Mouse (Mus musculus) MEL (cell line): Measurements from ENCODE around the gene H13.

Experiments used
- CHD1 ChIP-seq: IDR thresholded peaks from 2 replicates; pipeline ENCODE4 v1.6.1; 2012; ENCODE audit warnings: low read depth, mild to moderate bottlenecking, inconsistent platforms, low read length, improper control_type of control experiment
- ETS1 ChIP-seq: IDR thresholded peaks from 2 replicates; pipeline ENCODE4 v1.6.1; 2012; ENCODE audit warnings: low read depth, mild to moderate bottlenecking, inconsistent platforms, low read length, improper control_type of control experiment, moderate library complexity
- POLR2A ChIP-seq, 2 experiments: IDR thresholded peaks; 2 replicates each; pipeline ENCODE4 v1.6.1; 2011 to 2012; ENCODE audit warnings: low read length in 2 of 2, mild to moderate bottlenecking in 2 of 2, control low read depth in 1 of 2, improper control_type of control experiment in 1 of 2, low read depth in 1 of 2, moderate library complexity in 1 of 2; ENCODE audit not compliant: control insufficient read depth in 1 of 2, insufficient read depth in 1 of 2, poor library complexity in 1 of 2
- USF1 ChIP-seq: IDR thresholded peaks from 2 replicates; pipeline ENCODE4 v1.6.1; 2014; ENCODE audit warnings: low read depth, mild to moderate bottlenecking, inconsistent platforms, low read length, improper control_type of control experiment, moderate library complexity

DNA sequence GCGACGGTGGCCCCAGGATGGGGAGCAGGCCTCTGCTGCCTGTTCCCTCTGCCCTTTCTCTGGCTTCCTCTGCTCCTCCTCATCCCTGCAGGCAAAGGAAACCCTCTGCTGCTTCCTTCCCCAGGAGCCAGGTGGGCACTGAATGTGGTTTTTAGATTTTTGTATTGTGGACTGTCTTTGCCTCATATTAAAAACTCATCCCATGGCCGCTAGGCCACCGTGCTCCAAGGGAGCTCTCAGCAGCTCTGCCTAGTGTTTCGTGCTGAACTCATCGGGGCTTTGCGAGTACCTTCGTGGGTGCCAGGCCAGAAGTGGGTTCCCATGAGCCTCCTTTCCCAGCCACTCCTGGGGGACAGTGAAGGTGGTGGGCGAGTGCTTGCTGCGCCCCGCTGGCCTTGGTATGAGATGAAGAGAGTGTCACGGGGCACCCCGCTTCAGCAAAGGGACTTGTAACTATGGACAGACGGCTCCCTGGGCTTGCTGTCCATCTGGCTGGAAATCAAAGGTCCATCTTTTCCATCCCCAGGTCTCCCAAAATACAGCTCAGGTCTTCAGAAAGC lies 35.6 kb downstream of the H13 start:
- no peak for TF ChIP-seq ETS1
- no peak for TF ChIP-seq CHD1
- no peak for TF ChIP-seq POLR2A (IDR thresholded peaks at IDR 0.05; ENCODE audit: control insufficient read depth in 1 of 2, insufficient read depth in 1 of 2, low read depth in 1 of 2, low read length in 2 of 2, poor library complexity in 1 of 2)
- TF ChIP-seq USF1, result no peak
